Mouse (Mus musculus): ENCODE measurements around the gene Nudt4.

DNA sequence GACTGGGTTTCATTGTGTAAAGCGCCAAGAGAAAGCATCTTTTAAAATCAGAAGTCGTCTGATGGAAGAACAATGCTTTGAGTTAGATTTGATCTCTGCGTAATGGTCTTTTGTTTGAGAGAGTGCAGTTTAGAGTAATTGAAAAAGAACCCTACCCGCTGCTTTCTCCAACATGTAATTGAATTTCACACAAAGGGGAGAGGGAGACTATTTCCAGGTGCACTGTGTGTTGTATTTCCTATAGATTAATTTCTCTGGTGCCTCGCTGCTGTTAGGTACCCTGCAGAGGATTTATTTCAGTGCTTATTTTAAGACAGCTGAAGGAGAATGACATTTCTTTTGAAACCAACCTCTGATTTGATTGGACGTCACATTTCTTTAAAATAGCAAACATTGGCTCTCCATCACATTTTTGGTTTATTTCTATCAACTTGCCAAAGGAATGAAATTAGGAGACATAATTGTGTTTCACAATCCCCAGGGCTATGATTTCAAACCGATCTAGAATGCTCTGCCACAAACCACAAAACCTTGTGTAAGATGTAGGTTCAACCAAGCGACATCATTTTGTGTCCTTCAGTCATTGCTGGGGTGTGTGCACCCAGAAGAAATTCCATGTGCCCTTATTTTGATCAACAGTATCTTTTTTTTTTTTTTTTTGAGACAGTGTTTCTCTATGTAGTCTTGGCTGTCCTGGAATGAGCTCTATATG is 23.7 kb upstream of the Nudt4 start:
- TF ChIP-seq POLR2A (IDR thresholded peaks at IDR 0.05; ENCODE audit: extremely low read depth, insufficient read depth, low read length) (no peak), CTCF (IDR thresholded peaks at IDR 0.05; ENCODE audit: low read depth, low read length) (no peak)
